In the genomic region with DNA sequence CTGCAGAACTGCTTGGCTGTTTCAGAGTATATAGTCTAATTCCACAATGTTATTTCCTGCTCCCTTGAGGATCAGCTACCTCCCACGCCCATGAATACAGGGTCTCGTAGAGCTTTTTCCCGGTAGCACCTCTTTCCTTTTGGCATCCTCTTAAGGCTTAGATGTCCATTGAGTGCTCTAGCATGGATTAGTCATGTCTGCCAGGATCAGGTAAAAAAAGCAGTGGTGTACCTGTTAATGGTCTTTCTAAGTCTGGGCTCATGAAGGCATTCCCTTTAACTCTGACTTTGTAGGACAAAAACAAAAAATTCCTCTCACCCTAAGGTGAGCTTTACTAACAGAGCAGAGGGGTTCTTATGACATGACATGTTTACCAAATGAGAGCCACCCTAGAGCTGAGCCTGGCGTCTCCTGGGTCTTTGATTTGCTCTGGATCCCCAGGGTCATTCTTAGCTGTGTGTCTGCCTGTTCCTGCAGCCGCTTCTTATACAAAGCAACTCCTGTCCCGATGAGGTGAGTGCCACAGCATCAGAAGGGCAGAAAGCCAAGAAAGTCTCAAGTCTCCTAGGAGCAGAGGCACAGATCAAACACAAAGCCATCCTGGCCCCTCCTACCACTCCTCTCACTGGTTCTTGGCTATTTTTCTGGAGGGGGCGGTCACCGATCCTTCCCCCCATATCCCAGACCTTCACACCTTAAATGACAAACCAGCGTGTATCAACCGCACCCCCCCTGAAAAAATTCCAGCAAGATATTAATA, we compare ENCODE assay signal across 10 mouse cellular contexts. TPM values are rescaled to one million over a fixed set of nuclear protein-coding genes. Genes with fewer than 3 reads are reported as not detected.
DNase-seq lines count a peak whose midpoint lies in the region; ATAC-seq lines count a peak whose summit lies in the region.
"Had no signal": no experiment of that assay in that cellular context is flagged by ENCODE, and none has a peak within 500 bp of the region (broad histone marks: within the 10 kb centered on the region; RNA-seq: fewer than 3 reads in every experiment).

No protein-coding gene starts in this region.

- peak overlapping the region; percentile 34 for H3K4me3 ChIP-seq in embryonic facial prominence, embryonic 13.5 days
- H3K4me3 ChIP-seq in kidney, embryonic 15.5 days (replicated peaks): peak overlapping the region; percentile 34
- H3K4me3 ChIP-seq in neural tube, embryonic 12.5 days: peak overlapping the region; percentile 19

- peaks cover 20% of the 10 kb centered on the region for H3K4me1 ChIP-seq in embryonic facial prominence, embryonic 13.5 days
- peaks cover 22% of the 10 kb centered on the region for H3K4me1 ChIP-seq in kidney, embryonic 15.5 days
- H3K4me1 ChIP-seq in neural tube, embryonic 12.5 days: peaks cover 28% of the 10 kb centered on the region

- H3K27me3 ChIP-seq in embryonic facial prominence, embryonic 13.5 days: peaks cover 14% of the 10 kb centered on the region
- peaks cover 23% of the 10 kb centered on the region for H3K27me3 ChIP-seq in kidney, embryonic 15.5 days
- H3K27me3 ChIP-seq in neural tube, embryonic 12.5 days (replicated peaks): no peaks in the 10 kb centered on the region
- H3K27me3 ChIP-seq: Patski had no signal

- peak overlapping the region; percentile 66 for H3K4me2 ChIP-seq in embryonic facial prominence, embryonic 13.5 days
- H3K4me2 ChIP-seq in kidney, embryonic 15.5 days: peak overlapping the region; percentile 67
- H3K4me2 ChIP-seq in neural tube, embryonic 12.5 days (replicated peaks): peak overlapping the region; percentile 59

- no peaks in the 10 kb centered on the region for H3K36me3 ChIP-seq in embryonic facial prominence, embryonic 13.5 days
- no peaks in the 10 kb centered on the region for H3K36me3 ChIP-seq in kidney, embryonic 15.5 days
- no peaks in the 10 kb centered on the region for H3K36me3 ChIP-seq in neural tube, embryonic 12.5 days

- no peak overlapping the region for H3K27ac ChIP-seq in embryonic facial prominence, embryonic 13.5 days
- no peak overlapping the region for H3K27ac ChIP-seq in kidney, embryonic 15.5 days
- peak overlapping the region; percentile 71 for H3K27ac ChIP-seq in neural tube, embryonic 12.5 days

- ATAC-seq in embryonic facial prominence, embryonic 13.5 days (ENCODE audit: insufficient number of reproducible peaks, insufficient read depth, low FRiP score, low TSS enrichment, low read depth): no peak
- ATAC-seq in kidney, embryonic 15.5 days (replicated peaks; ENCODE audit: low FRiP score): 0 out of 2 replicates have a peak, but pooled peaks have one; percentile 34
- peak; percentile 52; the same call in 1 of the 2 replicates for ATAC-seq in neural tube, embryonic 12.5 days (ENCODE audit: low FRiP score, low read depth)
- ATAC-seq in megakaryocyte-erythroid progenitor cell, adult 5-6 weeks (replicated peaks; ENCODE audit: low FRiP score, low TSS enrichment, poor library complexity, severe bottlenecking): no peak
- ATAC-seq: Patski had no signal

- peak overlapping the region; percentile 49; the same call in 1 of the 2 replicates for H3K9ac ChIP-seq in embryonic facial prominence, embryonic 13.5 days
- no peak overlapping the region for H3K9ac ChIP-seq in kidney, embryonic 15.5 days
- peak overlapping the region; percentile 44; the same call in 1 of the 2 replicates for H3K9ac ChIP-seq in neural tube, embryonic 12.5 days

- 20% methylated on average over 10 of the region's 10 CpGs for WGBS in embryonic facial prominence, embryonic 13.5 days
- 17% methylated on average over 10 of the region's 10 CpGs for WGBS in kidney, embryonic 15.5 days
- 21% methylated on average over 10 of the region's 10 CpGs for WGBS in neural tube, embryonic 12.5 days

- DNase-seq in kidney, adult 9 months: peak; percentile 4
- DNase-seq in kidney, adult 11 months: no peak
- no peak for DNase-seq in adrenal gland, adult 18-20 months (ENCODE audit: low spot score in 2 of 2)
- no peak for DNase-seq in cerebellum, adult 11-12 months

- H3K9me3 ChIP-seq in embryonic facial prominence, embryonic 13.5 days: no peaks in the 10 kb centered on the region
- H3K9me3 ChIP-seq in kidney, embryonic 15.5 days (replicated peaks): no peaks in the 10 kb centered on the region
- no peaks in the 10 kb centered on the region for H3K9me3 ChIP-seq in neural tube, embryonic 12.5 days

RNA-seq across cellular contexts. Expression of gene Gm26897, which starts 27.2 kb away (rescaled TPM):
- not detected in 2 replicates for polyA plus RNA-seq in embryonic facial prominence, embryonic 13.5 days (2015; fragmentation: Nextera tagmentation; extraction: Ambion mirVana)
- not detected in 2 replicates for polyA plus RNA-seq in kidney, embryonic 15.5 days (2015; fragmentation: Nextera tagmentation; extraction: Ambion mirVana)
- polyA plus RNA-seq in neural tube, embryonic 12.5 days (2016; fragmentation: Nextera tagmentation; extraction: Ambion mirVana): not detected in 2 replicates
- not detected for total RNA-seq in adrenal gland, adult 18-20 months (2021)
- not detected in 2 replicates for total RNA-seq in megakaryocyte-erythroid progenitor cell, adult 5-6 weeks (2014; fragmentation: Nextera tagmentation)
- not detected in 2 replicates for total RNA-seq in megakaryocyte-erythroid progenitor cell, adult 5-6 weeks (2017)
- total RNA-seq: neutrophil, adult 5-6 weeks had no signal
- polyA plus RNA-seq: Patski had no signal

Comparison
In these comparisons a context has a peak if more than half of its experiments do, and no peak if none do; other contexts are left out.
1. ATAC-seq: peak in kidney, embryonic 15.5 days (single experiment) and neural tube, embryonic 12.5 days (single experiment); none in embryonic facial prominence, embryonic 13.5 days (single experiment) and megakaryocyte-erythroid progenitor cell, adult 5-6 weeks (single experiment).
2. Peak in every context shown above with its lines, with median percentiles within 50 percentile points of each other: H3K4me2 ChIP-seq and H3K4me3 ChIP-seq.